7 mouse cellular contexts compared by ENCODE assay signal in genomic region chr15:101370101-101370911, GRCm38 (mm10). TPM values are rescaled to one million over a fixed set of nuclear protein-coding genes. Genes with fewer than 3 reads are reported as not detected.
DNase-seq lines count a peak whose midpoint lies in the region; TF ChIP-seq lines count a peak whose summit lies in the region.

Krt80 (minus strand) TSS chr15:101370162.

- TF ChIP-seq CTCF in brain, embryonic 14.5 days (IDR thresholded peaks at IDR 0.05; ENCODE audit: borderline replicate concordance, extremely low read depth, insufficient read depth, insufficient read length), result no peak

- intact Hi-C loops in heart, postnatal 10 days (cut with DNase I), result no loop called here

- TF ChIP-seq POLR2A in brain, embryonic 14.5 days (IDR thresholded peaks at IDR 0.05; ENCODE audit: borderline replicate concordance, extremely low read depth, insufficient read depth, insufficient read length, poor library complexity, severe bottlenecking), result no peak

- DNase-seq in adrenal gland, adult (ENCODE audit: inconsistent age in 2 of 2, low spot score in 1 of 2), result peak; percentile 91 to 97
- peak; percentile 73 for DNase-seq in brain, embryonic 14.5 days (ENCODE audit: low read depth)
- peak; percentile 93 for DNase-seq in heart, postnatal 10 days
- peak; percentile 95 to 97 for DNase-seq in lung, adult 18-20 months
- DNase-seq in urinary bladder, adult 2 months (ENCODE audit: low spot score), result peak; percentile 70
- no peak for DNase-seq in spleen, postnatal 14 days (ENCODE audit: low spot score in 2 of 2)
- no peak for DNase-seq in cerebellum, postnatal 4 days (ENCODE audit: low spot score in 2 of 2)

RNA-seq across cellular contexts. Expression of gene Krt80, which starts in this region (rescaled TPM):
- 0.19 and 0.22 TPM in 2 replicates for polyA plus RNA-seq in brain, embryonic 14.5 days (2012; rRNA removed)
- total RNA-seq in heart, postnatal 10 days (2021), result 1 to 10 TPM; 1.7 to 2.2 TPM
- polyA plus RNA-seq in urinary bladder, adult 2 months (2012; rRNA removed), result 4.8 and 6.2 TPM in 2 replicates

Comparison
In these comparisons a context has a peak if more than half of its experiments do, and no peak if none do; other contexts are left out.
1. Peak in DNase-seq in brain, embryonic 14.5 days; RNA of the gene not detected or under 1 TPM.
2. DNase-seq: peak in adrenal gland, adult (2 of 2), heart, postnatal 10 days (2 of 2), lung, adult 18-20 months (2 of 2) and urinary bladder, adult 2 months (single experiment); none in spleen, postnatal 14 days (0 of 2) and cerebellum, postnatal 4 days (0 of 2).